Mouse (Mus musculus) adrenal gland, adult 2 months (tissue): Measurements from ENCODE around the gene Lmod2. TPM values are rescaled to one million over a fixed set of nuclear protein-coding genes. Genes with fewer than 3 reads are reported as not detected.

Source experiments
- DNase-seq: peaks from one replicate; pipeline ENCODE4 v3.0.0; 2021
- polyA plus RNA-seq: library from polyadenylated mRNA; depleted of rRNA; stranded (reverse); fragments of >200 nt; gene quantifications from 2 replicates; pipeline ENCODE4 v1.2.3, GENCODE M21; 2012
- total RNA-seq, 2 experiments: library from RNA; stranded (reverse); gene quantifications; 2 replicates each; pipeline ENCODE4 v1.2.3; 2021

Lmod2 gene
- total and polyA plus RNA-seq, 3 experiments, result 0.29 TPM; not detected in 2

DNA sequence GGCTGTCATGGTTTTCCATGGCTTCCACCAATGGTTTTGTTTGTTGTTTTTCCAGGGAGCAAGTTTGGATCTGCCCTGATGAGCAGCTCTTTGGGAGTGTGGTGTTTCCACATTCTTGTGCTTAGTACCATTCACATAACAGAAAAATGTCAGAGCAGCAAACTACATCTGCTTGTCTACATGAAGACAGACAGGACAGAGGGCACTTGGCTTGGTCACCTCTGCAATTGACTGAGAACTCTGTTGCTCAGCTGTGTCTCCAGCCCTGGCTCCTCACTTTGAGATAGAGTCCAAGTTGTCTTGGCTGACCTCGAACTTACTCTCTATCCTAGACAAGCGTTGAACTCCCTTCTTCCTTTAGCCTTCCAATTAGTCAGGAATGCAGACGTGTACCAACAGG is 4.8 kb downstream of the Lmod2 start:
- no peak for DNase-seq

DNA sequence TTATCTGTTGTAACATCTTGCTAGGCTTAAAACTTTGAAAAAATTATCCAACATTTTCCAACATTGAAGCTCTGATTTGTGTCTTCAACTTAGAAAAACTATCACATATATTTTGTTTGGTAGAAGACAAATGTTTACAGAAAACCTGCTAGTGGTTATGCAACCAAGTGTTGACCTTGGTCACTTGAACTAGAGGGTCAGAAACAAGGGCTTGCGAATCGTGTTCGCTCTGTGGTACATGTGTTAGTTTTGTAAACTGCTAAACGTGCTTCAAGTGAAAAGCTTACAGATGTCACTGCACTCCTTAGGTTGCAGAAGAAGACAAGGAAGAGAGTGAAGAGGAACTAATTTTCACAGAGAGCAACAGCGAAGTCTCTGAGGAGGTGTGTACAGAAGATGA is 5.4 kb downstream of the Lmod2 start:
- DNase-seq, result no peak

DNA sequence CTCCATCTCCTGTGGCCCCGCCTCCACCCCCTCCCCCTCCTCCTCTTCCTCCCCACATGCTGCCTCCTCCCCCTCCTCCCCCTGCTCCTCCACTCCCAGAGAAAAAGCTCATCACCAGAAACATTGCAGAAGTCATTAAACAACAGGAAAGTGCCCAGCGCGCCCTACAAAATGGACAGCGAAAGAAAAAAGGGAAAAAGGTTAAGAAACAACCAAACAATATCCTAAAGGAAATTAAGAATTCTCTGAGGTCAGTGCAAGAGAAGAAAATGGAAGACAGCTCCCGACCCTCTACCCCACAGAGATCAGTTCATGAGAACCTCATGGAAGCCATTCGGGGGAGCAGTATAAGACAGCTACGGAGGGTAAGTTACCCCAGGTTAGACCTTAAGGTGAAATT is 6.7 kb downstream of the Lmod2 start:
- DNase-seq, result no peak

DNA sequence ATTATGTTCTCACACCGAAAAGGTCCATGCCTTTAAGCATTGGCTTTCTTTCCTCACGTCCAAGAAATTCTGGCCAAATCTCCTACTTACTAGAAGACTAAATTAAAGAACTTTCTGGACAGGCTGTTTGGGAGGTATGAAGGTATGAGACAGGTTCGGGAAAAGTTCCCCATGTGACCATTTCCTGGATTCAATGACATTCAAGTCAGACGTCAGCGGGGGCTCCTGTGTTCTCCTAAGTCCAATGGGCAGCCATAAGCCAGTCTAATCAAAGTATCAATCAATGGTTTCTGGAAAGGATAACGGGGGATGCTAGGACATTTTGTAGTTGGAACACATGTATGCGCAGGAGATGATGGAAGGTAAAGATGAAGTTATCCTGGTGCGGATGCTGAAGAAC is 8.1 kb downstream of the Lmod2 start:
- DNase-seq, result no peak

DNA sequence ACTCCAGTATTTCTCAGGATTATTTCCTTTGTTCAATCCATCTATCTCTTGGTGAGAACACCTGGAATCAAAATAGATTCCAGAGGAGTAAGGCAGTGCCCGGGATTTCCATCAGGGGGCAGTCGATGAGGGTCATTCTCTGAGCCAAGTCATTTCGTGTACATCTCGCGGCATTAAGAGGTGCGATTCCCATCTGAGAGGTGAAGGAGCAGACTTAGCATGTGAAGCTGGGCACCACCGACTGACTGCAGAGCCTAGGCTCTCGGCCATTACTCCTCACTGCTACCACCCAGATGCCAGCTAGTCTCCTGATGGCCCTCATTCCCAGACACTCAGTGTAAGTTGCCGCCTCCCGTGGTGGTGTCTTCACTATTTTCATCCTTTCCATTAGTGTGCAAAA is 8.9 kb downstream of the Lmod2 start:
- no peak for DNase-seq

DNA sequence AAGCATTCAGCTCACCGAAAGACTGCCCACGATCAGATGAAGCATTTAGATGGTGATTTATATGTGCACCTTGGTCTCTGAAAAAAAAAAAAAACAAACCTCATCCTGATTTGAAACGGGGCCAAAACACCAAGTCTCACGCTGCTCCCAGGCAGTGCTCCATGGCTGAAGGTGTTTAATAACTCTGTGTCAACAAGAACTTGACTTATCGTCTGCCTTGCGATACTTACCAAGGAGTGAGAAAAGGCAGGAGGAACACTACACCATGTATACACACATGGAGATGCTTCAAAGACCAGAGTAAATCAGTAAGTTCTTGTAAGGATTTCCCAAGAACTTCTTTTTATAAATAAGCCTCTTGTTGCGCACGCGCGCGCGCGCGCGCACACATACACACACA is 10.0 kb downstream of the Lmod2 start:
- DNase-seq, result no peak

DNA sequence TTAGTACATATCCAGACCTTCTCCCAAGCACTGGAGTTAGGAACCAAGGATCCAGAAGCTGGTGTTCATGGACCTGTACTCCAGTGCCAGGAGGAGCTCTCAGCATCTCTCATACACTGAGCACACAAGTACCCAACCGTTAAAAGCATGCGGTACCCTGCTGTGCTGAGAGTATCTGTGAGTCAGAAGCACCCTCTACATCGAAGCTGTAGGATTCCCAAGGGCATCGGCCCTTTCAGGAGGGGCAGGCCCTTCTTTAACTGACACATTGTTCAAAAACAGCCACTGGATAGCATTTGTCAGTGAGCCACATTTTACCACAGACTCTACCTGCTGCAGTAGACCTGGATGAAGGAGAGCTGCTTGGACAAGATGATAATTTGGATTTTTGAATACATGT is 10.6 kb downstream of the Lmod2 start:
- DNase-seq, result no peak

DNA sequence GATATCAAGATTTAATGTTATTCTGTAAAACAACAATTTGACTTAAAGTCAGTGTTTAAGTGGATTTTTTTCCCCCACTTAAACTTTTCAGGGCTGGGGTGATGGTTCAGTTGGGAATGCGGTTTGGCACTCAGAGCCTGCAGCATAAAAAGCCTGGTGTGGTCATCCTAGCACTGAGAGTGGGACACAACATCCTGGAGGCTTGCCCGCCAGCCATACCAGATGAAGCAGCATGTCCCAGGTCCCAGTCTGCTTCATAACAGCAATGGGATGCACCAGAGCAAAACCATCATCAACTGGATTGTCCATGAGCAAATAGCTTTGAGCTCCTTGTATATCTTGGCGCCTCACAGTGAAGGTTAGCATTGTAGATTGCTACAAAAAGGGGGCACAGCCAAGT is 11.1 kb downstream of the Lmod2 start:
- DNase-seq, result no peak

DNA sequence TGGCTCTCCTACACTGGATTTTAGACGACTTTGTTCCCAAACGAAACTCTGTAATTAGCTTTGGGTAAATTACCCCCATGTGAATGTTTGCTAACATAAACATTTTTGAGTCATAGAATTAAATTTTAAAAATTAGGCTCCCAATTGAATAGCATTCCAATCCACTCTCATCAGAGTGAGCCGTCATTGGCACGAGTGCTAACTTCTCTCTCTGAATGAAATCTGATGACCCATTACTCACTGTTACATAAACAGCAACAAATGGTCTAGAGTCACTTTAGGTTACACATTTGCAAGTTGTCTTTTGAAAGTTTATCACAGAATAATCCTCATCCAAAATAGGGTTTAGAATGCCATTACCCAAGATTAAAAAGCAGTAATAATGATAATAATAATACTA is 12.0 kb downstream of the Lmod2 start:
- no peak for DNase-seq

DNA sequence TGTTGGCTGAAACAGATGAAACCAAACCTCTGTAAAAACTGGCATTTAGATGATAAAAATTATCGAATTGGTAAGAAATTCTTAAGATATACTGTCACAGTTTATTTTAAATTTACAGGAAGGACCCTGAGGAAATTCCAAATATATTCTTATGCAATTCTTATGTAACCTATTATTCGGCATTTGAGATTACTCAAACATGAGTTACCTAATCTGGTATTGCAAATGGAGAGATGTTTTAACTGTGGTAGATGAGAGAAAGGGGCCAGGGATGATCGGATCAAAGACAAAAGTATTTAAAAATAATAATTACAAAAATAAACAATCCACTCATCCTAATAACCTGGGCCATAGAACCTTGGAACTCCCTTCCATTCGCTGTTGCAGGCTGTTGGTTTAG is 12.8 kb downstream of the Lmod2 start:
- DNase-seq, result no peak

DNA sequence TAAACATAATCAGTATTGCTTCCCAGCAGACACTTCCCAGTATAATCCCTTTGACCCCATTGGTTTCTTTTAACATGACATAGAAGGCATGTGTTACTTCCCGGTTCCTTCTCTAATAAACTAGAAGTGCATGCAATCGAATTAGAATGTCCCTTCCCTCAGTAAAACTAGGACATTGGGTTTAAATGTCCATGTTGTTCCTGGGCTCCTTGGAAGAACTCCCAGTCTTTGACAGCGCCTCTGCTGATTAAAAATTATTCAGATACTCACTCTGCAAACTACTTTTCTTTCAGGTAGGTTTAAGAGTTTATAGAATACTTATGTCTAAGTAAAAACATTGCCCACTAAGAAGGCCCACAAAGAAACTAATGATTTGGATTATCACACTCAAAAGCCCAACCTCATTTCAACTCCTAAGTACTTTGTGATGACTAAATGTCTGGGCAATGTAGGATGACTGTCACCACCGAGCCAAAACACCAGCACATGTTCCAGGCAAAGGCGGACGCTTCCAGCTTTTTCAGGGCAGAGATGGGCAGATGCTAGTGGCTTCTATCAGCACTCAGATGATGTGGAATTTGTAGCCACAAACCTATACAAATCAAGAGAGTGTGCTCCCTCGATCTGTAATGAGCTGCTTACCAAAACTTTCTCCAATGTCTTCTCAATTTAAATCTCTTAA is 14.7 kb downstream of the Lmod2 start:
- no peak for DNase-seq

DNA sequence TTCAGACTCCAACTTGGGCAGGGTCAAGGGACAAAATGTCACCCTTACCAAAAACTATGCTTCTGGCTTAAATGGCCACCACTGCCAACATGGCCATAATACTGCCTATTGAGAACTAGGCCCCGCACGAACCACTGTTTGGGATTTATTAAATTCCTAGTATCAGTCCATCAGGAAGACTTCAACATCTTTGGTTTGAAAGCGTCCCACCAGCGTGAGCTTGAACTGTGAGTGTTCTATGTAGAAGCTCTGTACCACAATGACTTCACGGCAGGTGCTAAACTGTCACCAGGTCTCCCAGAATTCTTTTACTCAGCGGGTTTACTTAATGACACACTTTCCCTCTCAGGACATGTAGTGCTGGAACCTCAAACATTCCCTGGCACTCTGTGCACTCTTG is 15.8 kb downstream of the Lmod2 start:
- DNase-seq, result no peak

DNA sequence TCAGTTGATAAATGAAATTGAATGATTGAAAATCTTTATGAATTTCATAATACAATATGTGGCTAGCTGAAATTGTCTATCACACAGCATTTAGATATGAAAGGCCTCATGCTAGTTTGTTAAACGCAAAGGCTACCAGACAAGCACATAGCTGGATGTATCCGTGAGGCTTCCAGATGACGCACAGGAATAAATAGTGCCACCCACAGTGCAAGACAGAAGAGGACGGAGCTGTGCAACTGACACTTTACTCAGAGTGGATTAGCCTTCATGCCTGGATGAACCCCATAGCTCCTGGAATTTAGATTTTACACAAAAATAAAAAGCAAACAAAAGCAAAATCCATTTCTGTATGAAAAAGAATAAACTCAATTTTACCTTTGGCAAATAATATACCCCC is 16.4 kb downstream of the Lmod2 start:
- no peak for DNase-seq

DNA sequence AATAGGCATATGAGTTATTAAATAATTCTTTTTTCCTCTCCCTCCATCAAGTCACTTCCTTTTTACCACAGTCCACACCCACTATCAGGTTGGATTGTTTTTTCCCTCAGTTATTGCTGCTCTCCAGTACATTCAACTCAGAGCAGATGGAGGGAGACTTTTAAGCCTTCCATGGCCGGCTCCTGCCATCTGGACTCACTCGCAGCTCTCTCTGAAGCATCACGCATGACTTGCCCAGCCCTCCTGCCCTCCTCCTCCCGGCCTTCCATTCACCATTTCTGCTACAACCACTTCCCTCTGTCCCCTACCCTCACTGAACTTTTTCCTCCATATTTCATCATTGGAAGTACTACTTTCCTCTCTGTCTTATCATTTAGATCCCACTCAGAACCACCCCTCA is 19.2 kb downstream of the Lmod2 start:
- no peak for DNase-seq

DNA sequence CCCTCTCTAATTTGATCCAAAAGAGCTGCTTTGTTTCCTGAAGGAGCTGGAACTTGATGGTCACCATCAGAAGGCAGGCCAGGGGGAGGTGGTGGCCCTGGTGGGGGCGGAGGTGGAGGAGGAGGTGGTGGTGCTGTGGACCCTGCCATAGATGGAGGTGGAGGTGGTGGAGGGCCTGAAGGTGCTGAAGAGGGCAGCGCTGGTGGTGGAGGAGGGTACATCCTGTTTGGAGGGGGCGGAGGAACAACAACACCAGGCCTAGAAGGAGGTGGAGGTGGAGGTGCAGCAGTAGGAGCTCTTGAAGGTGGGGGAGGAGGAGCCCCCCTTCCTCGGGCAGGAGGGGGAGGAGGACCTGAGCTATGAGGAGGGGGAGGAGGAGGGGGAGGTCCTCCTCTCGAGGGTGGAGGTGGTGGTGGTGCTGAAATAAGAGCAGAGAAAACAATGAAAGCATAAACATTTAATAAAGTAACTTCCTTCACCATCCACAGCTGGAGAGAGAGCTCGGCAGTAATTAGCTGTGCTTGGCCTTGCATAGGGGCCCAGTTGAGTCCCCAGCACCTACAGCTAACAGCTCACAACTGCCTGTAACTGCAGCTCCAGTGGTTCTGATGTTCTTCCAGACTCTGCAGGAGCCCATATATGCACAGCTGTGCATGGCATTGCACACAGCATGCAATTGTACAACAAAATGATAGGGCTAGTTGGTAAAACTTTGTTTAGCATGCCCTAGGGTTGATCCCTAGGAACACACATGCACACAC is 21.9 kb downstream of the Lmod2 start:
- no peak for DNase-seq

DNA sequence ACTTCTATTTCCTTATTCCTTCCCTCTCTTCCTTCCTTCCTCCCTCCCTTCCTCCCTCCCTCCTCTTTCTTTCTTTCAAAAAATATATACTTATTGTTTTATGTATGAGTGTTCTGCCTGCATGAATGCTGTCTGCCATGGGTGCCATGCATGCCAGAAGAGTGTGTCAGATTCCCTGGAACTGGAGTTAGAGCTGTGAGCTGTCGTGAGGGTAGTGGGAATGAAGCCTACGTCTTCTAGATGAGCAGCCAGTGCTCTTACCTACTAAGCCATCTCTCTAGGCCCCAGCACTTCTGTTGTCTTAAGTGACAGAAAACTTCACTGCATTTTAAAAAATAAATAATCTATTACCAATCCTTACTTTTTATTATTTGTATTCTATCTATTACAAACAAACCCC is 23.4 kb downstream of the Lmod2 start:
- DNase-seq, result no peak

DNA sequence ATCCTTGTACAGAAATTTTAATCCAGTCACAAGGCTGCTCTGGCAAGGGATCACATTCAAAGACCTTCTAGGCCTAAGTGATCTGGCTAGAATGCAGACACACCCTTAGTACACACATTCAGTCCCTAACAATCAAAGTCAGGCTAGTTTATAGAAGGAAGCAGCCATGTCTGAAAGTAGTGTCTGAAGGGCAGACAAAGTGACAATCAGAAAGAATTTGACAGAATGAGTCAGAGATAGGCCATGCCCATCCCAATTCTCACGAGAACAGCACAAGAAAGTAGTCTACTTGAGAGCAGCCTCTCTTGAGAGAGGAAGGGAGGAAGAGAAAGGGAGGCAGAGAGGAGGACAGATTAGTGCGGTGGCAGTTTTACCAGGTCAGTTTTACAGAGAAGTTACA is 24.5 kb downstream of the Lmod2 start:
- no peak for DNase-seq

DNA sequence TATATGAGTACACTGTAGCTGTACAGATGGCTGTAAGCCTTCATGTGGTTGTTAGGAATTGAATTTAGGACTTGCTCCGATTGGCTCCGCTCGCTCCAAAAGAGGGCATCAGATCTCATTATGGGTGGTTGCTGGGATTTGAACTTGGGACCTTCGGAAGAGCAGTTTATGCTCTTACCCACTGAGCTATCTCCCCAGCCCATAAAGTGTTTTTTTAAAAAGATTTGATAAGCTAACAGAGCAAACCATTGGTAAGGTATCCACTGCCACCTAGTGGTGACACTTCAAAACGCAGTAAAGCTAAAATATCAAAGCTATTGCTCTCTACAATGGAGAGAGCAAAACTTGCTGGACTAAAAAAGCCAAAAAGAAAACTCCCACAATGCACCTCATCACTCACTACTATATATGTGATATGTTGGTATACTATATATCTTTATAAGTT is 30.0 kb downstream of the Lmod2 start:
- DNase-seq, result peak; percentile 43

DNA sequence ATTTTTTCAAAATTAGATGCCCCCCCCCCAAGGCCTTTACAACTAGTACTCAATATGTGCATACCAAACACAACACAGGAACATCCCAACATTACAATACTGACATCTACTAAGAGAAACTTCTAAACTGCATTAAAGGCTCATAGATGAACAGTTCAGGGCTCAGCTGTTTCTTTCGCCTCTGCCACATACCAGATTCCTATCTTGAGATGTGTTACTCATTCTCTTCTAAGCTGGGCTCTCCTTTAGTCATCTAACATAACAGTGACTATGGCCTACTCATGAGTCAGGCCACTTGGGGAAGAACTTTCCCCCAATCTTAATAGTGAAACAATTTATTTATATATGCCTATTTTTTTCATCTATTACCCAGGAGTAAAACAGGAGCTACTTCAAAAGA is 30.9 kb downstream of the Lmod2 start:
- no peak for DNase-seq

DNA sequence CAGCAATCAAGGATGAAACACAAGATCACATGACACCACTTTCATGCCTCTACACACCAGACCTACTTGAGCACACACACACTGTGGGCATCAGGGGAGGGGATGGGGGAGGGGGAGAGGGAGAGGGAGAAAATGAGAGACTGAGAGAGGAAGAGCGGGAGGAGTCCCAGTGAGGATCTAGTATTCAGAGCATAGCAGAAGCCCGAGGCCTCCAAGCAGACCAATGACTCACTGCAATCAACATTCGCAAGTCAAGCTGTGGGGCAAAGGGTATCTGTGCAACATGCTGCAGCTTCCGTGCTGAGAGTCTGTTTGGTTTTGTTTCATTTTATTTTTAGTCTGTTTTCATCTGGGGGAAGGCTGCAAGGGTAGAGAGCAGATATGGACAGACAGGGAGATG is 34.5 kb downstream of the Lmod2 start:
- peak; percentile 47 for DNase-seq

DNA sequence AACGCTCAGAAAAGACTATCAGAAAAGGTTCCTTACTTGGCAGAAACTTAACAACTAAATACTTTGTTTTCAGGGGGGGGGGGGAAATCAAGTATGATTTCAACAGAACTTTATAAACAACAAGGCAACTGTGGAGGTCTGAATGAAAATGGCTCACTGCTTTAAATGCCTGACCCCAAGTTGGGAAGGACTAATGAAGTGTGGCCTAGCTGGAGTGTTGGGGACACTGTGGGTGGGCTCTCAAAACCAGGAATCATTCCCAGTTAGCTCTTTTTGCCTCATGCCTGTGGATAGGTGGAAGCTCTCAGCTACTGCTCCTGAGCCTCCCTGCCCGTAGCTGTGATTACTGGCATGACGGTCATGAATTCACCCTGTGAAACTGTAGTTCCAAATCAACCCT is 36.5 kb downstream of the Lmod2 start:
- DNase-seq, result no peak

DNA sequence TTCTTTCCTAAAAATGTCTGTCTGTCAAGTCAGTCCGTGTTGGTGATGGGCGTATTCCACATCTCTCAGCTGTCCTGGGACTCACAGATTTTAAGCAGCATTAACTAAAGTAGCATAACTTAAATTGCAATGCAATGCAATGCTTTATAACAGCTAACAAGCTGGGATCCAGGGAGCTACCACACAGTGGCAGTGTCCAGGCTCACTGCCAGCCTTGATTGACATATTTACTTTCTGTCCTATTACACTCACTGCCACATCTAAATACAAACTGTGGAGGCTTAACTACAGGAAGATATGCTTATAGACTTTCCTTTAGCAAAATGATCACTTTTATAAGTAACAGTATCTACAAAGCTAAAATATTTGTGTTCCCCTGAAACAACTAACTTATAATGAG is 38.3 kb downstream of the Lmod2 start:
- DNase-seq, result no peak

DNA sequence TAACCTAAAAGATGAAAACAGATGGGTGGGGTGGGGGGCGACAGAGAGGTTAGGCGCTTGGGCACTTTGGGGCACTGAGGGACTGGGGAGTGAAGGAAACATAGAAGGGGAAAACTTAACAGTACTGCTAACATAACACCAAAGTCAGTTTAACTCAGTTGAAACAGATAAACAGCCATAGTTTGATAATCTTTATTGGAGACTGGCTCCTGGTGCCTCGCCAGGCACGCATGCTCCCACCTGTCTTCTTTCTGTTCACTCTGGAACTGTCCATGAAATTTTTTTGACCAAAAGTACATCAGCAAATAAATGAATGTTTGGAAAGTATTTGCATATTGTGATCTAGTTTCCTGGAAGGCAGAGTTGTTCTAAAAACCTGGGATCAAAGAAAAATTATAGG is 43.7 kb downstream of the Lmod2 start:
- DNase-seq, result no peak

DNA sequence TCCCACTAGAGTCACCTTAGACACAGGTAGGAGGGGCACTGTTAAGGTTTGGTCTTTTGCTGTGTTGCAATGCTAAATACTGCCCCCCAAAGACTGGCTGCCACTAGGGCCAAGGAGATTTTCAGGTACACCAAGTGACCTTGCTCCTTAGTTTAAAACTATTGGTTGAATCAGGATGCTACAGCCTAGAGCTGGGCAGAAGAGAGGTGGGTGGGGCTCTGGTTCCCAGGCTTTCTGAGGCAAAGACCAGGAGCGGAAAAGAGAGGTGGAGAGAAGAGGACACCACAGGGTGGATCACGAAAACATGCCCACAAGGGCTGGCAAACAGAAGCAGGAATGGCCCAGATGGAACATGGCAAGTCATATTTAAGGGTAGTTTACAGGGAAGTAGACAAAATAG is 44.6 kb downstream of the Lmod2 start:
- DNase-seq, result no peak
